Mouse (Mus musculus) testis, adult 2 months (tissue): ENCODE data around the gene Smpd3.

ENCODE experiments used
- CTCF ChIP-seq: fragments of 200-500 bp; IDR thresholded peaks from 2 replicates; pipeline ENCODE4 v1.5.1; 2012; ENCODE audit warnings: low read depth, mild to moderate bottlenecking, inconsistent platforms, low read length, moderate library complexity; ENCODE audit not compliant: control insufficient read depth, insufficient read depth, insufficient replicate concordance
- POLR2A ChIP-seq: fragments of 200-500 bp; IDR thresholded peaks from 2 replicates; pipeline ENCODE4 v1.6.1; 2012; ENCODE audit warnings: low read depth, mild to moderate bottlenecking, inconsistent platforms, low read length, moderate library complexity; ENCODE audit not compliant: control insufficient read depth

DNA sequence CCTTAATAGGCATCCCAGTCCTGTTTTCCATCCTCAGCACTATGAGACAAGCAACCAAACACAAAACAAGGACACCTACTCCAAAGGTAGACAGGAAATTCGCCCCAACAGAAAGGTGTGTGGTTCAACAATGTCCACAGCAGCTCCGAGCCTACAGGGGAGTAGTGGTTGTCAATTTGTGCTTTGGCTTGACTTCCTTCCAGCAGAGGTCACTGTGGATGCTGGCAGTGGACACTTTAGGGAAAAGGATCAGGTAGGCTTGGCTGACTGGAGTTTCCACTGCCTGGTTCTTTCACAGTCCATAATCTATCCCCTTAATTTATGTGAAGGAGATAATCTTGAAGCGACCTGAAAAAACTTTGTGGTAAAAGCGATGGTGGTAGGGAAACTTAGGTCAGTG is 2.6 kb downstream of the Smpd3 start:
- TF ChIP-seq CTCF = no peak; the same call in 1 of the 2 replicates
- TF ChIP-seq POLR2A = no peak
